Mouse (Mus musculus): ENCODE data around the gene Fam118a. TPM values are rescaled to one million over a fixed set of nuclear protein-coding genes. Genes with fewer than 3 reads are reported as not detected.
A peak's percentile ranks its signal among the peaks of the same experiment; 100 is the strongest.
"Not testable (repeated sequence)": the region's sequence is repeated elsewhere in the genome, so short reads cannot be mapped to it uniquely, and the experiment has no call there.

The Fam118a gene
- polyA plus RNA-seq, 1 experiment = 21.4 TPM

DNA sequence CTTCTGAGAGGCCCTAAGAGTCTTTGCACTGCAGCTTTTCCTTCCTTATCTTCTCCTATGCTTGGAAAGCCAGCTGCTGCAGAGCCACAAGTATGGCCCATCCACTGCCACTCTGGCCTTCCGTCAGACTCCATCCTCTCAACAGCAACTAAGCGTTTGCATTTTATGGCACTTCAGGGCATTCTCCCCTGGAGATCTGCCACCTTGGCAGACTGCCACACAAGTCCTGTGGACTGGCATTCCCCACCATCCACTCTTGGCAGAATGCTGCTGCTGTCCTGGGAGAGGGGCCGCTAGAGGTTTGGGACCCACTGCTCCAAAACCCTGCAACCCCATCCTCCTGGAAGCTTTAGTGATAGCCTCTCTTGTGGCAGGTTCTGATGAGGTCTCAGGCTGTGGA is 3.1 kb downstream of the Fam118a start:
- H3K36me3 ChIP-seq (ENCODE audit: control insufficient read depth, insufficient read depth, low read length) = no peaks in the 10 kb centered on the region
- WGBS = 31% methylated on average over 3 of the region's 3 CpGs

GRCm38 (mm10) chr15:85033916-85034315 is 5.2 kb downstream of the Fam118a start:
- not testable (repeated sequence) for H3K27me3 ChIP-seq (ENCODE audit: control insufficient read depth, insufficient read depth, low read length); H3K36me3 ChIP-seq (ENCODE audit: control insufficient read depth, insufficient read depth, low read length)
- WGBS = 24% methylated on average over 7 of the region's 7 CpGs
- Histone ChIP-seq H3K4me1 (ENCODE audit: control insufficient read depth, insufficient read depth, insufficient read length, low read length) (peaks cover 23% of the 10 kb centered on the region; the same call in 1 of the 2 replicates), H3K27ac (ENCODE audit: insufficient read depth, low read depth, low read length) (0 out of 2 replicates have a peak overlapping the region, but pooled peaks have one; percentile 10), H3K4me3 (ENCODE audit: low read depth, low read length) (peak overlapping the region; percentile 30)

More for the DNA sequence above, 3.1 kb downstream of the Fam118a start:
- H3K27me3 ChIP-seq (ENCODE audit: control insufficient read depth, insufficient read depth, low read length) = no peaks in the 10 kb centered on the region
- TF ChIP-seq CTCF (IDR thresholded peaks at IDR 0.05; ENCODE audit: extremely low read depth, insufficient read length, insufficient replicate concordance, low read depth, low read length) (no peak), POLR2A (IDR thresholded peaks at IDR 0.05; ENCODE audit: low read depth, low read length) (no peak)
- H3K4me1 ChIP-seq (ENCODE audit: control insufficient read depth, insufficient read depth, insufficient read length, low read length) = peaks cover 30% of the 10 kb centered on the region; the same call in 1 of the 2 replicates
- H3K4me3 ChIP-seq (ENCODE audit: low read depth, low read length) = peak overlapping the region; percentile 51
- peak overlapping the region; percentile 82; the same call in 1 of the 2 replicates for H3K27ac ChIP-seq (ENCODE audit: insufficient read depth, low read depth, low read length)

GRCm38 (mm10) chr15:85036566-85037342 is 8.0 kb downstream of the Fam118a start:
- H3K27ac ChIP-seq (ENCODE audit: insufficient read depth, low read depth, low read length) = peak overlapping the region; percentile 80
- peaks cover 16% of the 10 kb centered on the region; the same call in 1 of the 2 replicates for H3K4me1 ChIP-seq (ENCODE audit: control insufficient read depth, insufficient read depth, insufficient read length, low read length)
- peak; percentile 61; the same call in 1 of the 2 replicates for TF ChIP-seq POLR2A (IDR thresholded peaks at IDR 0.05; ENCODE audit: low read depth, low read length)
- 0 out of 2 replicates have a peak, but pooled peaks have one; percentile 4 for TF ChIP-seq CTCF (IDR thresholded peaks at IDR 0.05; ENCODE audit: extremely low read depth, insufficient read length, insufficient replicate concordance, low read depth, low read length)
- H3K36me3 ChIP-seq (ENCODE audit: control insufficient read depth, insufficient read depth, low read length) = no peaks in the 10 kb centered on the region
- H3K4me3 ChIP-seq (ENCODE audit: low read depth, low read length) = peak overlapping the region; percentile 71
- no peaks in the 10 kb centered on the region for H3K27me3 ChIP-seq (ENCODE audit: control insufficient read depth, insufficient read depth, low read length)
- whole genome bisulfite sequencing = 1% methylated on average over 74 of the region's 75 CpGs

GRCm38 (mm10) chr15:85037343-85037690 is 8.6 kb downstream of the Fam118a start:
- TF ChIP-seq CTCF (IDR thresholded peaks at IDR 0.05; ENCODE audit: extremely low read depth, insufficient read length, insufficient replicate concordance, low read depth, low read length) (no peak), POLR2A (IDR thresholded peaks at IDR 0.05; ENCODE audit: low read depth, low read length) (no peak)

DNA sequence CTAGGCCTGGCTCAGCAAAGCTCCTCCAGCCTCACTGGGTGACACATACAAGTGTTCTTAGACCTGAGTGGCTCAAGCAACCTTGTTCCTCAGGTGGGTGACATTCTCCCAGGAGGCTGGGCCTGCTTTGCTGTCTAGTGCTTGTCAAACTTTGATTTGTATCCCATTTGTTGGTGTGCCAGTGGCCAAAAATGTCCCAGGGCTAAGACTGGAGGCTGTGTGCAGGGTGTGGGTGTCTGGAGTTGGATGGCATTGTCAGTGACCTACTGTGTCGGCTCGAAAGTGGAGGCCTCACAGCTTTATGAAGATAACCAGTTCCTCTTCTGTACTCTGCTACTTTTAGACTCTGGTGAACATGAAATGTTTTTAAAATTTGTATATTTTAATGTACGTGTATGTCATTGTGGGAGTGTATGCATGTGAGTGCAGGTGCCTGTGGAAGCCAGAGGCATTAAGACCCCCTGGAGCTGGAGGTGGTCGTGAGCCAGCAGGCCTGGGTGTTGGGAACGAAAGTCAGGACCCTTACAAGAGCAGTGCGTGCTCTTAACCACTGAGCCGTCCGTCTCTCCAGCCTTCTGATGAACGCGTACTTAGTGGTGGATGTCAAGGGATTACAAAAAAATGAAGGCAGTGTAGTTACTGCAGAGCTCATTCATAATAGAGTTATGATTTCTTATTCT is 12.9 kb downstream of the Fam118a start:
- Histone ChIP-seq H3K36me3 (ENCODE audit: control insufficient read depth, insufficient read depth, low read length) (peaks cover 10% of the 10 kb centered on the region), H3K27ac (ENCODE audit: insufficient read depth, low read depth, low read length) (peak overlapping the region; percentile 25), H3K4me1 (ENCODE audit: control insufficient read depth, insufficient read depth, insufficient read length, low read length) (peaks cover 9% of the 10 kb centered on the region; the same call in 1 of the 2 replicates), H3K4me3 (ENCODE audit: low read depth, low read length) (no peak overlapping the region), H3K27me3 (ENCODE audit: control insufficient read depth, insufficient read depth, low read length) (no peaks in the 10 kb centered on the region)
- no peak for TF ChIP-seq POLR2A (IDR thresholded peaks at IDR 0.05; ENCODE audit: low read depth, low read length)
- TF ChIP-seq CTCF (IDR thresholded peaks at IDR 0.05; ENCODE audit: extremely low read depth, insufficient read length, insufficient replicate concordance, low read depth, low read length) = no peak
- 83% methylated on average over 10 of the region's 10 CpGs for WGBS

More at GRCm38 (mm10) chr15:85037343-85037690, 8.6 kb downstream of the Fam118a start:
- Histone ChIP-seq H3K4me3 (ENCODE audit: low read depth, low read length) (peak overlapping the region; percentile 71), H3K4me1 (ENCODE audit: control insufficient read depth, insufficient read depth, insufficient read length, low read length) (peaks cover 17% of the 10 kb centered on the region; the same call in 1 of the 2 replicates), H3K27me3 (ENCODE audit: control insufficient read depth, insufficient read depth, low read length) (no peaks in the 10 kb centered on the region), H3K27ac (ENCODE audit: insufficient read depth, low read depth, low read length) (peak overlapping the region; percentile 1; the same call in 1 of the 2 replicates), H3K36me3 (ENCODE audit: control insufficient read depth, insufficient read depth, low read length) (no peaks in the 10 kb centered on the region)
- 1% methylated on average over 8 of the region's 8 CpGs for WGBS

- Histone ChIP-seq H3K4me3 (ENCODE audit: low read depth, low read length) (no peak overlapping the region), H3K27ac (ENCODE audit: insufficient read depth, low read depth, low read length) (peak overlapping the region; percentile 25), H3K36me3 (ENCODE audit: control insufficient read depth, insufficient read depth, low read length) (peaks cover 12% of the 10 kb centered on the region), H3K27me3 (ENCODE audit: control insufficient read depth, insufficient read depth, low read length) (no peaks in the 10 kb centered on the region), H3K4me1 (ENCODE audit: control insufficient read depth, insufficient read depth, insufficient read length, low read length) (peaks cover 9% of the 10 kb centered on the region; the same call in 1 of the 2 replicates)
- TF ChIP-seq POLR2A (IDR thresholded peaks at IDR 0.05; ENCODE audit: low read depth, low read length) (no peak), CTCF (IDR thresholded peaks at IDR 0.05; ENCODE audit: extremely low read depth, insufficient read length, insufficient replicate concordance, low read depth, low read length) (peak; percentile 57; the same call in 1 of the 2 replicates)
- WGBS = 49% methylated on average over 4 of the region's 4 CpGs
These were observed 13.7 kb downstream of the Fam118a start for GRCm38 (mm10) chr15:85042361-85042954.

Data from small intestine, adult 2 months (tissue).